Mouse (Mus musculus) limb, embryonic 14.5 days (tissue): ENCODE measurements around the gene Cobll1. TPM values are rescaled to one million over a fixed set of nuclear protein-coding genes. Genes with fewer than 3 reads are reported as not detected.

Experiments
- ATAC-seq: fragments of 200-750 bp; cut with Nextera tagmentation; 2 replicates; pipeline ENCODE4 v1.8.0; 2017; ENCODE audit warnings: low read depth, moderate number of reproducible peaks, moderate TSS enrichment; ENCODE audit not compliant: low FRiP score
- DNase-seq: peaks from one replicate; pipeline ENCODE4 v3.0.0-alpha.2; 2015; ENCODE audit warnings: low spot score
- H3K27ac ChIP-seq: fragments of 300-500 bp; sonication (generic); replicated peaks from 2 replicates; pipeline ENCODE4 v1.5.1; 2014; ENCODE audit warnings: low read depth, mild to moderate bottlenecking, low read length, moderate library complexity, mixed read lengths
- H3K27me3 ChIP-seq: fragments of 300-500 bp; sonication (generic); 2 replicates; pipeline ENCODE4 v1.6.1; 2014; ENCODE audit warnings: low read length, mixed read lengths; ENCODE audit not compliant: control insufficient read depth, insufficient read depth
- H3K36me3 ChIP-seq: fragments of 300-500 bp; sonication (generic); 2 replicates; pipeline ENCODE4 v1.6.1; 2014; ENCODE audit warnings: mild to moderate bottlenecking, low read length, moderate library complexity, mixed read lengths; ENCODE audit not compliant: control insufficient read depth, insufficient read depth
- H3K4me1 ChIP-seq: fragments of 300-500 bp; sonication (generic); 2 replicates; pipeline ENCODE4 v1.6.1; 2014; ENCODE audit warnings: antibody characterized with exemption, low read length, mixed read lengths; ENCODE audit not compliant: control insufficient read depth, insufficient read depth
- H3K4me2 ChIP-seq: fragments of 300-500 bp; sonication (generic); replicated peaks from 2 replicates; pipeline ENCODE4 v1.6.1; 2014; ENCODE audit warnings: low read depth, mild to moderate bottlenecking, low read length, moderate library complexity; ENCODE audit not compliant: severe bottlenecking
- H3K4me3 ChIP-seq: fragments of 300-500 bp; sonication (generic); replicated peaks from 2 replicates; pipeline ENCODE4 v1.5.1; 2014; ENCODE audit warnings: low read length
- H3K9ac ChIP-seq: fragments of 300-500 bp; sonication (generic); 2 replicates; pipeline ENCODE4 v1.6.1; 2014; ENCODE audit warnings: mild to moderate bottlenecking, low read depth, low read length, moderate library complexity; ENCODE audit not compliant: severe bottlenecking
- H3K9me3 ChIP-seq: fragments of 300-500 bp; sonication (generic); 2 replicates; pipeline ENCODE4 v1.6.1; 2016; ENCODE audit warnings: low read length; ENCODE audit not compliant: control insufficient read depth
- POLR2A ChIP-seq: fragments of 200-500 bp; IDR thresholded peaks from 2 replicates; pipeline ENCODE4 v1.8.0; 2012; ENCODE audit warnings: inconsistent platforms, mild to moderate bottlenecking, moderate library complexity, borderline replicate concordance; ENCODE audit not compliant: insufficient read depth, insufficient read length; ENCODE audit errors: extremely low read depth
- WGBS: fragments of 180-500 bp; shearing (Covaris S2); extraction: QIAGEN DNeasy Blood & Tissue Kit; methylation state at CpG from one replicate; pipeline ENCODE4 v1.1.7; 2014; 5-methylcytosine and 5-hydroxymethylcytosine counted together
- polyA plus RNA-seq, 2 experiments: library from polyadenylated mRNA; depleted of rRNA in 1 of 2; stranded (reverse) in 1 of 2; unstranded in 1 of 2; fragments of >200 nt; fragmentation: Nextera tagmentation in 1 of 2; extraction: Ambion mirVana in 1 of 2; gene quantifications; 2 replicates each; pipeline versions ENCODE4 v1.2.1 to v1.2.3; 2012 to 2014

Gene Cobll1
- polyA plus RNA-seq, 2 experiments, result 3.1 to 5.1 TPM

- WGBS, result 62% methylated on average over 2 of the region's 2 CpGs
Measured at GRCm38 (mm10) chr2:65207750-65208149, 31.5 kb downstream of the Cobll1 start.

GRCm38 (mm10) chr2:65203699-65204098 lies 35.5 kb downstream of the Cobll1 start:
- no peaks in the 10 kb centered on the region for H3K27me3 ChIP-seq
- H3K9me3 ChIP-seq, result no peaks in the 10 kb centered on the region
- no peaks in the 10 kb centered on the region for H3K4me1 ChIP-seq
- H3K27ac ChIP-seq, result no peak overlapping the region
- H3K4me3 ChIP-seq, result no peak overlapping the region
- H3K4me2 ChIP-seq, result no peak overlapping the region
- no peak for ATAC-seq
- WGBS, result 41% methylated on average over 7 of the region's 7 CpGs
- TF ChIP-seq POLR2A, result no peak
- no peaks in the 10 kb centered on the region for H3K36me3 ChIP-seq
- DNase-seq, result no peak
- no peak overlapping the region for H3K9ac ChIP-seq

More at GRCm38 (mm10) chr2:65207750-65208149, 31.5 kb downstream of the Cobll1 start:
- DNase-seq (no peak), ATAC-seq (no peak)
- Histone ChIP-seq H3K9me3 (no peaks in the 10 kb centered on the region), H3K4me2 (no peak overlapping the region), H3K9ac (no peak overlapping the region), H3K27me3 (no peaks in the 10 kb centered on the region), H3K4me3 (no peak overlapping the region), H3K4me1 (no peaks in the 10 kb centered on the region), H3K27ac (no peak overlapping the region), H3K36me3 (no peaks in the 10 kb centered on the region)
- no peak for TF ChIP-seq POLR2A

DNA sequence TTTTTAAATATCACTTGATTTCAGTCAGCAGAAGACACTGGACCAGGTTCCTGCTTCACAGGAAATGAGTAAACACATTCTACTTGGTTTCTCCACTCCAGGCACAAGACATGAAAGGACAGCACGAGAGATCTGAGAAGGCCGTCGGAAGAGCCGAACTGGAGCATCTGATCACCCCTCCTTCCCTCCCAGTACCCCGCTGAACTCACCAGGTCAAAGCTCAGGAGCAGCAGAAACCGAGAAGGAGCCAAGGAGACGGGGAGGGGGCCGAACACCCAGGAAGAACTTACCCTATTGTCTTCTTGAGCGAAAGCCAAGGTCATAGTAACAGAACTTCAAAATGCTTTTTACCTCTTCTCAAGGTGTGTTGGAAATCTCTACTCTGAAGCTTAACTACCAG lies 39.5 kb downstream of the Cobll1 start:
- H3K36me3 ChIP-seq, result no peaks in the 10 kb centered on the region
- 79% methylated on average over 9 of the region's 9 CpGs for WGBS

DNA sequence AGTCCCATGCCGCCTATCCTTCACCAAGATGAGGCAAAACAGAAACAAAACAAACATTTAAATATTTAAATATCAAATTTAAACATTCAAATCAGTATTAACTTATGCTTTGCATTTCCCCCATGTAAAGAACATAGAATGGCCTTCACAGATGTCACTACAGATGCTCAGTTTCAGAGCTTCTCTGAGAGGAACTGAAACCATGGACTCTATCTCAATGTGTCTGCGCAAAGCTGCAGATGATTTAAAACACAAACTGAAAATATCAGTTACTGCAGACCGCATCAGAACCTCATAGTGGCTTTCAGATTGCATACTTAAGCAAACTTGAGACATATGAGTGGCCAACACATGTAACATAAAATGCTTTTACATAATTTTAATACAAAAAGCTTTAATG lies 40.6 kb downstream of the Cobll1 start:
- Histone ChIP-seq H3K4me2 (no peak overlapping the region), H3K27me3 (no peaks in the 10 kb centered on the region), H3K9ac (no peak overlapping the region), H3K36me3 (no peaks in the 10 kb centered on the region), H3K9me3 (no peaks in the 10 kb centered on the region), H3K4me3 (no peak overlapping the region), H3K27ac (no peak overlapping the region), H3K4me1 (no peaks in the 10 kb centered on the region)
- DNase-seq (no peak), ATAC-seq (no peak)
- 93% methylated on average over 3 of the region's 3 CpGs for WGBS
- no peak for TF ChIP-seq POLR2A

More for the DNA sequence above, 39.5 kb downstream of the Cobll1 start:
- Histone ChIP-seq H3K27ac (no peak overlapping the region), H3K4me3 (no peak overlapping the region), H3K4me2 (no peak overlapping the region), H3K27me3 (no peaks in the 10 kb centered on the region), H3K9ac (no peak overlapping the region), H3K4me1 (no peaks in the 10 kb centered on the region), H3K9me3 (no peaks in the 10 kb centered on the region)
- no peak for ATAC-seq
- no peak for DNase-seq
- TF ChIP-seq POLR2A, result no peak

GRCm38 (mm10) chr2:65196994-65197393 lies 42.2 kb downstream of the Cobll1 start:
- Histone ChIP-seq H3K36me3 (no peaks in the 10 kb centered on the region), H3K9me3 (no peaks in the 10 kb centered on the region), H3K4me1 (no peaks in the 10 kb centered on the region), H3K9ac (no peak overlapping the region), H3K4me2 (no peak overlapping the region), H3K27ac (no peak overlapping the region), H3K4me3 (no peak overlapping the region), H3K27me3 (no peaks in the 10 kb centered on the region)
- ATAC-seq (no peak), DNase-seq (no peak)
- no peak for TF ChIP-seq POLR2A
- whole genome bisulfite sequencing, result 93% methylated on average over 1 of the region's 1 CpGs
